Mouse (Mus musculus): ENCODE data around the gene Dab2ip. TPM values are rescaled to one million over a fixed set of nuclear protein-coding genes. Genes with fewer than 3 reads are reported as not detected.

The Dab2ip gene
- polyA plus RNA-seq, 1 experiment from 2014 or later, result 41.3 TPM

- H3K4me1 ChIP-seq (replicated peaks; ENCODE audit: control insufficient read depth, insufficient read depth, low read length), result no peaks in the 10 kb centered on the region
- no peak overlapping the region for H3K9ac ChIP-seq (ENCODE audit: low read depth, low read length)
- ATAC-seq, result 0 out of 2 replicates have a peak, but pooled peaks have one; percentile 7
- H3K27me3 ChIP-seq (replicated peaks; ENCODE audit: control insufficient read depth, insufficient read depth, low read length), result no peaks in the 10 kb centered on the region
- 38% methylated on average over 14 of the region's 14 CpGs for WGBS
- H3K27ac ChIP-seq (ENCODE audit: low read depth, low read length), result peak overlapping the region; percentile 42; the same call in 1 of the 2 replicates
- TF ChIP-seq CTCF (IDR thresholded peaks at IDR 0.05; ENCODE audit: low read depth), result no peak
- no peaks in the 10 kb centered on the region for H3K36me3 ChIP-seq (ENCODE audit: control insufficient read depth, insufficient read depth)
- H3K4me3 ChIP-seq (ENCODE audit: low read depth, low read length), result no peak overlapping the region
- 0 out of 2 replicates have a peak overlapping the region, but pooled peaks have one; percentile 13 for H3K4me2 ChIP-seq (replicated peaks; ENCODE audit: low read depth)
- no peaks in the 10 kb centered on the region for H3K9me3 ChIP-seq (ENCODE audit: control insufficient read depth)
Observed at GRCm38 (mm10) chr2:35514051-35514892, 43.8 kb upstream of the Dab2ip start.

GRCm38 (mm10) chr2:35526612-35527242 lies 31.3 kb upstream of the Dab2ip start:
- no peaks in the 10 kb centered on the region for H3K36me3 ChIP-seq (ENCODE audit: control insufficient read depth, insufficient read depth)
- H3K4me3 ChIP-seq (ENCODE audit: low read depth, low read length), result no peak overlapping the region
- TF ChIP-seq CTCF (IDR thresholded peaks at IDR 0.05; ENCODE audit: low read depth), result no peak
- H3K4me1 ChIP-seq (replicated peaks; ENCODE audit: control insufficient read depth, insufficient read depth, low read length), result no peaks in the 10 kb centered on the region
- no peak overlapping the region for H3K4me2 ChIP-seq (replicated peaks; ENCODE audit: low read depth)
- H3K9me3 ChIP-seq (ENCODE audit: control insufficient read depth), result no peaks in the 10 kb centered on the region
- H3K27me3 ChIP-seq (replicated peaks; ENCODE audit: control insufficient read depth, insufficient read depth, low read length), result no peaks in the 10 kb centered on the region
- no peak overlapping the region for H3K9ac ChIP-seq (ENCODE audit: low read depth, low read length)
- ATAC-seq, result no peak
- H3K27ac ChIP-seq (ENCODE audit: low read depth, low read length), result no peak overlapping the region
- 93% methylated on average over 14 of the region's 14 CpGs for WGBS

GRCm38 (mm10) chr2:35529086-35529485 lies 29.0 kb upstream of the Dab2ip start:
- no peak for ATAC-seq
- Histone ChIP-seq H3K4me3 (ENCODE audit: low read depth, low read length) (no peak overlapping the region), H3K4me2 (replicated peaks; ENCODE audit: low read depth) (no peak overlapping the region), H3K4me1 (replicated peaks; ENCODE audit: control insufficient read depth, insufficient read depth, low read length) (no peaks in the 10 kb centered on the region), H3K36me3 (ENCODE audit: control insufficient read depth, insufficient read depth) (no peaks in the 10 kb centered on the region), H3K9ac (ENCODE audit: low read depth, low read length) (no peak overlapping the region), H3K27ac (ENCODE audit: low read depth, low read length) (no peak overlapping the region), H3K27me3 (replicated peaks; ENCODE audit: control insufficient read depth, insufficient read depth, low read length) (no peaks in the 10 kb centered on the region), H3K9me3 (ENCODE audit: control insufficient read depth) (no peaks in the 10 kb centered on the region)
- WGBS, result 70% methylated on average over 2 of the region's 2 CpGs
- TF ChIP-seq CTCF (IDR thresholded peaks at IDR 0.05; ENCODE audit: low read depth), result no peak

GRCm38 (mm10) chr2:35529856-35530255 lies 28.2 kb upstream of the Dab2ip start:
- no peak overlapping the region for H3K9ac ChIP-seq (ENCODE audit: low read depth, low read length)
- no peak for TF ChIP-seq CTCF (IDR thresholded peaks at IDR 0.05; ENCODE audit: low read depth)
- no peak for ATAC-seq
- no peaks in the 10 kb centered on the region for H3K9me3 ChIP-seq (ENCODE audit: control insufficient read depth)
- H3K27ac ChIP-seq (ENCODE audit: low read depth, low read length), result no peak overlapping the region
- 64% methylated on average over 4 of the region's 4 CpGs for WGBS
- H3K27me3 ChIP-seq (replicated peaks; ENCODE audit: control insufficient read depth, insufficient read depth, low read length), result no peaks in the 10 kb centered on the region
- no peak overlapping the region for H3K4me3 ChIP-seq (ENCODE audit: low read depth, low read length)
- no peaks in the 10 kb centered on the region for H3K4me1 ChIP-seq (replicated peaks; ENCODE audit: control insufficient read depth, insufficient read depth, low read length)
- no peaks in the 10 kb centered on the region for H3K36me3 ChIP-seq (ENCODE audit: control insufficient read depth, insufficient read depth)
- H3K4me2 ChIP-seq (replicated peaks; ENCODE audit: low read depth), result no peak overlapping the region

- Histone ChIP-seq H3K9me3 (ENCODE audit: control insufficient read depth) (no peaks in the 10 kb centered on the region), H3K4me2 (replicated peaks; ENCODE audit: low read depth) (no peak overlapping the region), H3K4me1 (replicated peaks; ENCODE audit: control insufficient read depth, insufficient read depth, low read length) (no peaks in the 10 kb centered on the region), H3K27me3 (replicated peaks; ENCODE audit: control insufficient read depth, insufficient read depth, low read length) (no peaks in the 10 kb centered on the region), H3K4me3 (ENCODE audit: low read depth, low read length) (no peak overlapping the region), H3K36me3 (ENCODE audit: control insufficient read depth, insufficient read depth) (no peaks in the 10 kb centered on the region), H3K9ac (ENCODE audit: low read depth, low read length) (no peak overlapping the region), H3K27ac (ENCODE audit: low read depth, low read length) (no peak overlapping the region)
- ATAC-seq, result no peak
- 88% methylated on average over 10 of the region's 10 CpGs for WGBS
- TF ChIP-seq CTCF (IDR thresholded peaks at IDR 0.05; ENCODE audit: low read depth), result no peak
Observed at GRCm38 (mm10) chr2:35530732-35531131, 27.3 kb upstream of the Dab2ip start.

GRCm38 (mm10) chr2:35533646-35534045 lies 24.4 kb upstream of the Dab2ip start:
- Histone ChIP-seq H3K4me2 (replicated peaks; ENCODE audit: low read depth) (no peak overlapping the region), H3K9ac (ENCODE audit: low read depth, low read length) (no peak overlapping the region), H3K9me3 (ENCODE audit: control insufficient read depth) (no peaks in the 10 kb centered on the region), H3K4me3 (ENCODE audit: low read depth, low read length) (no peak overlapping the region), H3K36me3 (ENCODE audit: control insufficient read depth, insufficient read depth) (no peaks in the 10 kb centered on the region), H3K27ac (ENCODE audit: low read depth, low read length) (no peak overlapping the region), H3K4me1 (replicated peaks; ENCODE audit: control insufficient read depth, insufficient read depth, low read length) (no peaks in the 10 kb centered on the region), H3K27me3 (replicated peaks; ENCODE audit: control insufficient read depth, insufficient read depth, low read length) (no peaks in the 10 kb centered on the region)
- no peak for ATAC-seq
- WGBS, result 65% methylated on average over 9 of the region's 9 CpGs
- TF ChIP-seq CTCF (IDR thresholded peaks at IDR 0.05; ENCODE audit: low read depth), result no peak
